Mouse (Mus musculus) forebrain, embryonic 14.5 days (tissue): ENCODE results near the gene Aplf. TPM values are rescaled to one million over a fixed set of nuclear protein-coding genes. Genes with fewer than 3 reads are reported as not detected.
"Not testable (repeated sequence)": the region's sequence is repeated elsewhere in the genome, so short reads cannot be mapped to it uniquely, and the experiment has no call there.

Experiments used
- ATAC-seq: fragments of 200-750 bp; cut with Nextera tagmentation; 2 replicates; pipeline ENCODE4 v1.8.0; 2017; ENCODE audit warnings: mild to moderate bottlenecking, moderate library complexity
- DNase-seq: peaks from one replicate; pipeline ENCODE4 v3.0.0-alpha.2; 2015; ENCODE audit warnings: low spot score
- H3K27ac ChIP-seq: fragments of 300-500 bp; sonication (generic); 2 replicates; pipeline ENCODE4 v1.5.1; 2014; ENCODE audit warnings: low read depth, mild to moderate bottlenecking, control low read depth, low read length, moderate library complexity
- H3K27me3 ChIP-seq: fragments of 300-500 bp; sonication (generic); replicated peaks from 2 replicates; pipeline ENCODE4 v1.6.1; 2014; ENCODE audit warnings: low read length, control low read depth, mixed read lengths; ENCODE audit not compliant: control insufficient read depth, insufficient read depth
- H3K36me3 ChIP-seq: fragments of 300-500 bp; sonication (generic); 2 replicates; pipeline ENCODE4 v1.6.1; 2014; ENCODE audit warnings: low read length, control low read depth; ENCODE audit not compliant: control insufficient read depth, insufficient read depth
- H3K4me1 ChIP-seq: fragments of 300-500 bp; sonication (generic); 2 replicates; pipeline ENCODE4 v1.6.1; 2014; ENCODE audit warnings: antibody characterized with exemption, low read length, control low read depth; ENCODE audit not compliant: control insufficient read depth, insufficient read depth
- H3K4me2 ChIP-seq: fragments of 300-500 bp; sonication (generic); 2 replicates; pipeline ENCODE4 v1.6.1; 2014; ENCODE audit warnings: mild to moderate bottlenecking, control low read depth, low read length
- H3K4me3 ChIP-seq: fragments of 300-500 bp; sonication (generic); 2 replicates; pipeline ENCODE4 v1.5.1; 2014; ENCODE audit warnings: low read depth, low read length, control low read depth
- H3K9ac ChIP-seq: fragments of 300-500 bp; sonication (generic); 2 replicates; pipeline ENCODE4 v1.6.1; 2014; ENCODE audit warnings: mild to moderate bottlenecking, low read length, control low read depth, moderate library complexity
- H3K9me3 ChIP-seq: fragments of 300-500 bp; sonication (generic); replicated peaks from 2 replicates; pipeline ENCODE4 v1.6.1; 2016; ENCODE audit warnings: low read length, control low read depth, mixed read lengths; ENCODE audit not compliant: control insufficient read depth
- WGBS: fragments of 180-500 bp; shearing (Covaris S2); extraction: QIAGEN DNeasy Blood & Tissue Kit; methylation state at CpG from one replicate; pipeline ENCODE4 v1.1.7; 2014; 5-methylcytosine and 5-hydroxymethylcytosine counted together
- polyA plus RNA-seq: library from polyadenylated mRNA; unstranded; fragments of >200 nt; fragmentation: Nextera tagmentation; extraction: Ambion mirVana; gene quantifications from 2 replicates; pipeline ENCODE4 v1.2.1, GENCODE M21; 2014

The Aplf gene
- polyA plus RNA-seq, 1 experiment from 2014 or later, result 14.9 TPM

- no peaks in the 10 kb centered on the region for H3K9me3 ChIP-seq
- ATAC-seq (no peak), DNase-seq (no peak)
- no peak overlapping the region for H3K4me3 ChIP-seq
- peaks cover 3% of the 10 kb centered on the region; the same call in 1 of the 2 replicates for H3K36me3 ChIP-seq
- H3K27me3 ChIP-seq, result no peaks in the 10 kb centered on the region
- no peak overlapping the region for H3K27ac ChIP-seq
- H3K4me1 ChIP-seq, result no peaks in the 10 kb centered on the region
- no peak overlapping the region for H3K4me2 ChIP-seq
- H3K9ac ChIP-seq, result no peak overlapping the region
- 90% methylated on average over 9 of the region's 9 CpGs for WGBS
These were observed 19.3 kb downstream of the Aplf start for GRCm38 (mm10) chr6:87652670-87653069.

- no peak overlapping the region for H3K4me2 ChIP-seq
- no peaks in the 10 kb centered on the region for H3K4me1 ChIP-seq
- WGBS, result 90% methylated on average over 5 of the region's 5 CpGs
- no peak for DNase-seq
- 0 out of 2 replicates have a peak, but pooled peaks cover 2% of the 10 kb centered on the region for H3K36me3 ChIP-seq
- H3K27ac ChIP-seq, result no peak overlapping the region
- no peak for ATAC-seq
- no peak overlapping the region for H3K9ac ChIP-seq
- H3K4me3 ChIP-seq, result no peak overlapping the region
- H3K27me3 ChIP-seq, result no peaks in the 10 kb centered on the region
- H3K9me3 ChIP-seq, result no peaks in the 10 kb centered on the region
These were observed 20.2 kb downstream of the Aplf start for GRCm38 (mm10) chr6:87651787-87652186.

GRCm38 (mm10) chr6:87638134-87638660 is 33.8 kb downstream of the Aplf start:
- Histone ChIP-seq H3K4me2 (no peak overlapping the region), H3K27ac (no peak overlapping the region), H3K36me3 (0 out of 2 replicates have a peak, but pooled peaks cover 7% of the 10 kb centered on the region), H3K4me3 (no peak overlapping the region), H3K9me3 (no peaks in the 10 kb centered on the region), H3K4me1 (no peaks in the 10 kb centered on the region), H3K27me3 (no peaks in the 10 kb centered on the region), H3K9ac (no peak overlapping the region)
- ATAC-seq, result no peak
- no peak for DNase-seq
- WGBS, result 65% methylated on average over 11 of the region's 11 CpGs

- DNase-seq, result no peak
- H3K4me3 ChIP-seq, result no peak overlapping the region
- no peak overlapping the region; the same call in 1 of the 2 replicates for H3K27ac ChIP-seq
- H3K36me3 ChIP-seq, result peaks cover 4% of the 10 kb centered on the region; the same call in 1 of the 2 replicates
- no peak overlapping the region for H3K9ac ChIP-seq
- no peak overlapping the region for H3K4me2 ChIP-seq
- H3K4me1 ChIP-seq, result no peaks in the 10 kb centered on the region
- no peak for ATAC-seq
- no peaks in the 10 kb centered on the region for H3K27me3 ChIP-seq
- WGBS, result 71% methylated on average over 4 of the region's 4 CpGs
- no peaks in the 10 kb centered on the region for H3K9me3 ChIP-seq
These were observed 39.8 kb downstream of the Aplf start for GRCm38 (mm10) chr6:87632176-87632575.

- DNase-seq, ATAC-seq: not testable (repeated sequence)
- WGBS, result 78% methylated on average over 12 of the region's 15 CpGs
These were observed 43.1 kb downstream of the Aplf start for GRCm38 (mm10) chr6:87628936-87629335.

GRCm38 (mm10) chr6:87623151-87623550 is 48.8 kb downstream of the Aplf start:
- no peak for DNase-seq
- Histone ChIP-seq H3K27me3 (no peaks in the 10 kb centered on the region), H3K4me1 (peaks cover 4% of the 10 kb centered on the region), H3K9me3 (no peaks in the 10 kb centered on the region), H3K36me3 (no peaks in the 10 kb centered on the region), H3K4me2 (no peak overlapping the region), H3K9ac (no peak overlapping the region), H3K4me3 (no peak overlapping the region), H3K27ac (no peak overlapping the region)
- 95% methylated on average over 3 of the region's 3 CpGs for WGBS
- no peak for ATAC-seq

More at GRCm38 (mm10) chr6:87628936-87629335, 43.1 kb downstream of the Aplf start:
- H3K27me3 ChIP-seq, H3K4me1 ChIP-seq, H3K9me3 ChIP-seq, H3K4me2 ChIP-seq, H3K36me3 ChIP-seq, H3K27ac ChIP-seq, H3K9ac ChIP-seq, H3K4me3 ChIP-seq: not testable (repeated sequence)

GRCm38 (mm10) chr6:87621281-87621680 is 50.7 kb downstream of the Aplf start:
- WGBS, result 23% methylated on average over 3 of the region's 3 CpGs

GRCm38 (mm10) chr6:87618021-87618420 is 54.0 kb downstream of the Aplf start:
- ATAC-seq, result no peak
- 80% methylated on average over 8 of the region's 8 CpGs for WGBS
- no peak for DNase-seq
- no peaks in the 10 kb centered on the region for H3K27me3 ChIP-seq
- H3K4me1 ChIP-seq, result peaks cover 4% of the 10 kb centered on the region
- H3K36me3 ChIP-seq, result no peaks in the 10 kb centered on the region
- H3K9ac ChIP-seq, result no peak overlapping the region
- no peaks in the 10 kb centered on the region for H3K9me3 ChIP-seq
- H3K27ac ChIP-seq, result no peak overlapping the region
- H3K4me3 ChIP-seq, result no peak overlapping the region
- H3K4me2 ChIP-seq, result no peak overlapping the region

More at GRCm38 (mm10) chr6:87621281-87621680, 50.7 kb downstream of the Aplf start:
- no peaks in the 10 kb centered on the region for H3K9me3 ChIP-seq
- ATAC-seq (peak; percentile 92), DNase-seq (peak; percentile 88)
- H3K4me2 ChIP-seq, result no peak overlapping the region
- peaks cover 4% of the 10 kb centered on the region for H3K4me1 ChIP-seq
- H3K27ac ChIP-seq, result peak overlapping the region; percentile 44; the same call in 1 of the 2 replicates
- no peak overlapping the region for H3K4me3 ChIP-seq
- no peak overlapping the region for H3K9ac ChIP-seq
- no peaks in the 10 kb centered on the region for H3K36me3 ChIP-seq
- H3K27me3 ChIP-seq, result no peaks in the 10 kb centered on the region

- peak overlapping the region; percentile 17; the same call in 1 of the 2 replicates for H3K4me2 ChIP-seq
- no peaks in the 10 kb centered on the region for H3K9me3 ChIP-seq
- 0 out of 2 replicates have a peak overlapping the region, but pooled peaks have one; percentile 14 for H3K27ac ChIP-seq
- H3K9ac ChIP-seq, result no peak overlapping the region
- no peak overlapping the region for H3K4me3 ChIP-seq
- 70% methylated on average over 14 of the region's 14 CpGs for WGBS
- peak; percentile 72 for DNase-seq
- H3K27me3 ChIP-seq, result no peaks in the 10 kb centered on the region
- H3K36me3 ChIP-seq, result no peaks in the 10 kb centered on the region
- ATAC-seq, result peak; percentile 81
- H3K4me1 ChIP-seq, result no peaks in the 10 kb centered on the region
These were observed 56.3 kb downstream of the Aplf start for GRCm38 (mm10) chr6:87615696-87616083.
